In the genomic region with DNA sequence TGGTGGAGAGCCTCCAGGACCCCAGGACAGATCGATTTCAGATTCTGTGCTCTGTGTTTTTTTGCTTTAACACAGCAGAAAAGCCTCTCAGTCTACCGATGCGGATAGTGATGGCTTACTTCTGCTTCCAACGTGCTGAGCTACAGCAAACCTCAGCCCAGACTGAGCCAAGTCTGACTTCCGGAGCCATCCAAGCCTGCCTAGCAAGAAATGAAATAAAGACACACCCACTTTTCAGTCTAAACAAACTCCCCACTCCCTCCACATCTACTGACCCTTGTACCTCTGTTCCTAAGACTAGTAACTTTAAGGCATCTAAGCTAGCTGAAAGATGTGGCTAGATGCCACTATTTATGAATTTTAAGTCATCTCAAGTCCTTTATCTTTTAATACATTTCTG, we compare ENCODE assay signal across 22 mouse cellular contexts. TPM values are rescaled to one million over a fixed set of nuclear protein-coding genes. Genes with fewer than 3 reads are reported as not detected.
DNase-seq lines count a peak whose midpoint lies in the region; ATAC-seq and TF ChIP-seq lines count a peak whose summit lies in the region.
"Had no signal": no experiment of that assay in that cellular context is flagged by ENCODE, and none has a peak within 500 bp of the region (broad histone marks: within the 10 kb centered on the region; RNA-seq: fewer than 3 reads in every experiment).

No protein-coding gene starts in this region.

- H3K4me3 ChIP-seq in liver, adult 2 months (ENCODE audit: insufficient read depth, low read depth, low read length) = no peak overlapping the region
- no peak overlapping the region for H3K4me3 ChIP-seq in liver, embryonic 11.5 days (ENCODE audit: low read depth, low read length)
- H3K4me3 ChIP-seq in midbrain, embryonic 11.5 days (ENCODE audit: low read depth, low read length) = no peak overlapping the region
- no peak overlapping the region for H3K4me3 ChIP-seq in midbrain, embryonic 14.5 days (replicated peaks; ENCODE audit: low read depth, low read length)
- H3K4me3 ChIP-seq: embryonic facial prominence, embryonic 12.5 days; heart, embryonic 13.5 days; limb, embryonic 15.5 days; midbrain, embryonic 13.5 days had no signal

- no peak for TF ChIP-seq POLR2A in liver, adult 2 months (IDR thresholded peaks at IDR 0.05; ENCODE audit: extremely low read depth, insufficient read depth, low read length)

- WGBS in liver, adult 2 months = 61% methylated on average over 5 of the region's 5 CpGs
- 65% methylated on average over 5 of the region's 5 CpGs for WGBS in liver, embryonic 11.5 days
- 84% methylated on average over 5 of the region's 5 CpGs for WGBS in midbrain, embryonic 11.5 days
- WGBS in midbrain, embryonic 14.5 days = 76% methylated on average over 5 of the region's 5 CpGs
- WGBS in large intestine, adult 2 months = 15% methylated on average over 5 of the region's 5 CpGs

- no peak for TF ChIP-seq CTCF in liver, adult 2 months (IDR thresholded peaks at IDR 0.05; ENCODE audit: low read depth, low read length)

- peak; percentile 15 for DNase-seq in liver, adult 2 months (ENCODE audit: extremely low read depth, low read depth, low spot score)
- DNase-seq in liver, embryonic 11.5 days (ENCODE audit: low spot score) = no peak
- DNase-seq in midbrain, embryonic 11.5 days (ENCODE audit: low spot score, missing footprints) = peak; percentile 67
- DNase-seq in midbrain, embryonic 14.5 days = no peak
- peak; percentile 29 for DNase-seq in large intestine, adult 2 months (ENCODE audit: low read depth, low spot score)
- DNase-seq in right cerebral cortex, postnatal 4 days = no peak
- DNase-seq in cerebellum, adult 11 months = no peak
- DNase-seq: adrenal gland, postnatal 36 days; cerebellum, adult 9-11 months; forebrain, postnatal 0 days; gastrocnemius, postnatal 14 days; heart, postnatal 14 days; kidney, adult 2 months; kidney, postnatal 36 days; right cerebral cortex, postnatal 25 days had no signal

- no peak for ATAC-seq in liver, embryonic 11.5 days (replicated peaks; ENCODE audit: low FRiP score)
- no peak for ATAC-seq in midbrain, embryonic 11.5 days (ENCODE audit: low FRiP score)
- ATAC-seq in midbrain, embryonic 14.5 days (ENCODE audit: low FRiP score, low TSS enrichment) = no peak
- ATAC-seq: forebrain, postnatal 0 days; hindbrain, postnatal 0 days; midbrain, embryonic 13.5 days; Patski had no signal

- no peaks in the 10 kb centered on the region for H3K36me3 ChIP-seq in liver, adult 2 months (ENCODE audit: control insufficient read depth, insufficient read depth, low read length)
- H3K36me3 ChIP-seq in liver, embryonic 11.5 days (ENCODE audit: control insufficient read depth, insufficient read depth, low read length) = no peaks in the 10 kb centered on the region
- H3K36me3 ChIP-seq in midbrain, embryonic 11.5 days (ENCODE audit: control insufficient read depth, insufficient read depth, low read length) = no peaks in the 10 kb centered on the region
- no peaks in the 10 kb centered on the region for H3K36me3 ChIP-seq in midbrain, embryonic 14.5 days (ENCODE audit: control insufficient read depth, insufficient read depth, low read length)
- H3K36me3 ChIP-seq: embryonic facial prominence, embryonic 12.5 days; heart, embryonic 13.5 days; limb, embryonic 15.5 days; midbrain, embryonic 13.5 days had no signal

- H3K79me2 ChIP-seq in liver, adult 2 months (ENCODE audit: control insufficient read depth, insufficient read depth, low read length) = no peaks in the 10 kb centered on the region

- no peak overlapping the region for H3K27ac ChIP-seq in liver, adult 2 months (replicated peaks; ENCODE audit: insufficient read depth, low read depth, low read length)
- no peak overlapping the region for H3K27ac ChIP-seq in liver, embryonic 11.5 days (ENCODE audit: low read depth, low read length)
- H3K27ac ChIP-seq in midbrain, embryonic 11.5 days (ENCODE audit: low read depth, low read length) = no peak overlapping the region
- no peak overlapping the region for H3K27ac ChIP-seq in midbrain, embryonic 14.5 days (replicated peaks; ENCODE audit: low read depth, low read length)
- H3K27ac ChIP-seq: embryonic facial prominence, embryonic 12.5 days; heart, embryonic 13.5 days; hindbrain, postnatal 0 days; limb, embryonic 15.5 days; midbrain, embryonic 13.5 days had no signal

- H3K9me3 ChIP-seq in liver, embryonic 11.5 days (ENCODE audit: control insufficient read depth, low read length) = no peaks in the 10 kb centered on the region
- H3K9me3 ChIP-seq in midbrain, embryonic 11.5 days (ENCODE audit: control insufficient read depth, low read length) = no peaks in the 10 kb centered on the region
- H3K9me3 ChIP-seq in midbrain, embryonic 14.5 days (ENCODE audit: control insufficient read depth, low read length) = no peaks in the 10 kb centered on the region
- H3K9me3 ChIP-seq: embryonic facial prominence, embryonic 12.5 days; heart, embryonic 13.5 days; limb, embryonic 15.5 days; midbrain, embryonic 13.5 days had no signal

- H3K4me1 ChIP-seq in liver, adult 2 months (ENCODE audit: control insufficient read depth, insufficient read depth, low read length) = no peaks in the 10 kb centered on the region
- no peaks in the 10 kb centered on the region for H3K4me1 ChIP-seq in liver, embryonic 11.5 days (replicated peaks; ENCODE audit: control insufficient read depth, insufficient read depth, low read length)
- no peaks in the 10 kb centered on the region for H3K4me1 ChIP-seq in midbrain, embryonic 11.5 days (ENCODE audit: control insufficient read depth, insufficient read depth, low read length)
- no peaks in the 10 kb centered on the region for H3K4me1 ChIP-seq in midbrain, embryonic 14.5 days (ENCODE audit: control insufficient read depth, insufficient read depth, low read length)
- H3K4me1 ChIP-seq: embryonic facial prominence, embryonic 12.5 days; limb, embryonic 15.5 days had no signal

- H3K27me3 ChIP-seq in liver, adult 2 months (ENCODE audit: control insufficient read depth, insufficient read depth, low read length) = no peaks in the 10 kb centered on the region
- H3K27me3 ChIP-seq in liver, embryonic 11.5 days (replicated peaks; ENCODE audit: control insufficient read depth, insufficient read depth, low read length) = no peaks in the 10 kb centered on the region
- H3K27me3 ChIP-seq in midbrain, embryonic 11.5 days (ENCODE audit: control insufficient read depth, insufficient read depth, low read length) = no peaks in the 10 kb centered on the region
- no peaks in the 10 kb centered on the region for H3K27me3 ChIP-seq in midbrain, embryonic 14.5 days (ENCODE audit: control insufficient read depth, insufficient read depth, low read length)
- H3K27me3 ChIP-seq: embryonic facial prominence, embryonic 12.5 days; heart, embryonic 13.5 days; limb, embryonic 15.5 days; midbrain, embryonic 13.5 days; Patski had no signal

- H3K9ac ChIP-seq in liver, adult 2 months (ENCODE audit: low read depth, low read length) = no peak overlapping the region
- no peak overlapping the region for H3K9ac ChIP-seq in liver, embryonic 11.5 days (ENCODE audit: low read depth, low read length)
- H3K9ac ChIP-seq in midbrain, embryonic 11.5 days (ENCODE audit: low read length) = no peak overlapping the region
- no peak overlapping the region for H3K9ac ChIP-seq in midbrain, embryonic 14.5 days (replicated peaks; ENCODE audit: low read length)
- H3K9ac ChIP-seq: embryonic facial prominence, embryonic 12.5 days; forebrain, postnatal 0 days; heart, embryonic 13.5 days; limb, embryonic 15.5 days; midbrain, embryonic 13.5 days had no signal

- H3K4me2 ChIP-seq in liver, embryonic 11.5 days = no peak overlapping the region
- no peak overlapping the region for H3K4me2 ChIP-seq in midbrain, embryonic 11.5 days
- no peak overlapping the region for H3K4me2 ChIP-seq in midbrain, embryonic 14.5 days (ENCODE audit: low read length)
- H3K4me2 ChIP-seq: embryonic facial prominence, embryonic 12.5 days; heart, embryonic 13.5 days; limb, embryonic 15.5 days; midbrain, embryonic 13.5 days had no signal

RNA-seq across cellular contexts. Expression of gene Samd5, which starts 43.1 kb away (rescaled TPM):
- total RNA-seq in liver, adult 2 months (2014; rRNA removed) = 0.92 and 1.3 TPM in 2 replicates
- 0.17 and 0.21 TPM in 2 replicates for polyA plus RNA-seq in liver, adult 2 months (2012; rRNA removed)
- 3.3 and 4.6 TPM in 2 replicates for polyA plus RNA-seq in liver, embryonic 11.5 days (2014; fragmentation: Nextera tagmentation; extraction: Ambion mirVana)
- polyA plus RNA-seq in midbrain, embryonic 11.5 days (2014; fragmentation: Nextera tagmentation; extraction: Ambion mirVana) = 8.0 and 8.4 TPM in 2 replicates
- 9.1 and 9.3 TPM in 2 replicates for polyA plus RNA-seq in midbrain, embryonic 14.5 days (2014; fragmentation: Nextera tagmentation; extraction: Ambion mirVana)
- 0.88 and 1.3 TPM in 2 replicates for polyA plus RNA-seq in large intestine, adult 2 months (2012; rRNA removed)
- total RNA-seq: megakaryocyte, adult 5-6 weeks had no signal

Comparison
In these comparisons a context has a peak if more than half of its experiments do, and no peak if none do; other contexts are left out.
1. DNase-seq: peak in liver, adult 2 months (single experiment), midbrain, embryonic 11.5 days (single experiment) and large intestine, adult 2 months (single experiment); none in liver, embryonic 11.5 days (single experiment), midbrain, embryonic 14.5 days (single experiment), right cerebral cortex, postnatal 4 days (single experiment) and cerebellum, adult 11 months (single experiment).